Mouse (Mus musculus): ENCODE measurements around the gene Slc12a8.

- TF ChIP-seq NANOG (IDR thresholded peaks at IDR 0.05; ENCODE audit: borderline replicate concordance, low read length) (no peak), CTCF (conservative IDR thresholded peaks at IDR 0.05; ENCODE audit: low read length) (no peak)
Observed at GRCm38 (mm10) chr16:33567736-33568135, 50.6 kb downstream of the Slc12a8 start.
